Mouse (Mus musculus) embryonic fibroblast, embryonic 13.5 days (primary cell): Measurements from ENCODE around the gene Sinhcaf.

Source experiments
- CTCF ChIP-seq: IDR thresholded peaks from 2 replicates; pipeline ENCODE4 v1.5.1; 2011; ENCODE audit warnings: mild to moderate bottlenecking, control low read depth, low read length, moderate library complexity, borderline replicate concordance; ENCODE audit not compliant: insufficient read depth
- POLR2A ChIP-seq: IDR thresholded peaks from 2 replicates; pipeline ENCODE4 v1.6.1; 2011; ENCODE audit warnings: low read depth, mild to moderate bottlenecking, control low read depth, low read length, moderate library complexity

DNA sequence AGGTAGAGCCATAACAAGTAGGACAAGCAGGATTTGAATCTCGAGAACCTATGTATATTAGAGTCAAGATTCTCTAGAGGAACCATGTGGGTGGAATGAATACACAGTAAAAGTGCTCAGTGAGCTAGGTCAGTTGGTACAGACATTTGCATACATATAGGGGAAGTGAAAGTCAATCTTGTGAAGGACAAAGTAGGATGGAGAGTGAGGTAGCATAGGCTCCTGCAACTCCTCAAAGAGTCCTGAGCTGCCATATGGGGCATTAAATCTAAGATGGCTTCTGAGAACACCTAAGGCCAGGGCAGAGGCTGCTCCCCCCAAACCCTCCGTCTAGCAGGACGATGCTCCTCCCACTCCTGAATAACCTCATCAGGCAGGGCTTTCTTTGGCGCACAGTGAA, 39.7 kb upstream of the Sinhcaf start:
- TF ChIP-seq CTCF, result no peak
- TF ChIP-seq POLR2A, result no peak
